In genomic region chr1:15990982-15991381, GRCm38 (mm10) we compare ENCODE assay signal across 12 mouse cellular contexts.
DNase-seq lines count a peak whose midpoint lies in the region; ATAC-seq lines count a peak whose summit lies in the region.
"Had no signal": no experiment of that assay in that cellular context is flagged by ENCODE, and none has a peak within 500 bp of the region (broad histone marks: within the 10 kb centered on the region; RNA-seq: fewer than 3 reads in every experiment).

No protein-coding gene starts in this region.

- H3K4me3 ChIP-seq in hindbrain, embryonic 16.5 days (ENCODE audit: low read length) = no peak overlapping the region
- no peak overlapping the region for H3K4me3 ChIP-seq in hindbrain, embryonic 14.5 days (replicated peaks; ENCODE audit: low read length)
- H3K4me3 ChIP-seq in intestine, embryonic 16.5 days (ENCODE audit: low read length) = no peak overlapping the region
- H3K4me3 ChIP-seq: hindbrain, embryonic 15.5 days had no signal

- H3K27ac ChIP-seq in hindbrain, embryonic 16.5 days (ENCODE audit: low read depth, low read length) = no peak overlapping the region
- H3K27ac ChIP-seq in hindbrain, embryonic 14.5 days = no peak overlapping the region
- H3K27ac ChIP-seq in intestine, embryonic 16.5 days (ENCODE audit: low read length) = 0 out of 2 replicates have a peak overlapping the region, but pooled peaks have one; percentile 20
- H3K27ac ChIP-seq: hindbrain, embryonic 15.5 days had no signal

- no peaks in the 10 kb centered on the region for H3K27me3 ChIP-seq in hindbrain, embryonic 16.5 days (replicated peaks; ENCODE audit: control insufficient read depth, insufficient read depth, low read length)
- H3K27me3 ChIP-seq in hindbrain, embryonic 14.5 days (ENCODE audit: control insufficient read depth, insufficient read depth, low read length) = no peaks in the 10 kb centered on the region
- no peaks in the 10 kb centered on the region for H3K27me3 ChIP-seq in intestine, embryonic 16.5 days (replicated peaks; ENCODE audit: control insufficient read depth, insufficient read depth, low read length)
- H3K27me3 ChIP-seq: hindbrain, embryonic 15.5 days had no signal

- 56% methylated on average over 2 of the region's 2 CpGs for WGBS in hindbrain, embryonic 16.5 days
- WGBS in hindbrain, embryonic 14.5 days = 64% methylated on average over 2 of the region's 2 CpGs
- 40% methylated on average over 2 of the region's 2 CpGs for WGBS in intestine, embryonic 16.5 days

- H3K9me3 ChIP-seq in hindbrain, embryonic 16.5 days (ENCODE audit: control insufficient read depth, low read length) = no peaks in the 10 kb centered on the region
- H3K9me3 ChIP-seq in hindbrain, embryonic 14.5 days (ENCODE audit: control insufficient read depth, low read length) = no peaks in the 10 kb centered on the region
- H3K9me3 ChIP-seq in intestine, embryonic 16.5 days (ENCODE audit: control insufficient read depth, low read length) = no peaks in the 10 kb centered on the region
- H3K9me3 ChIP-seq: hindbrain, embryonic 15.5 days had no signal

- no peaks in the 10 kb centered on the region for H3K36me3 ChIP-seq in hindbrain, embryonic 16.5 days (ENCODE audit: control insufficient read depth, insufficient read depth, low read length)
- H3K36me3 ChIP-seq in hindbrain, embryonic 14.5 days (replicated peaks; ENCODE audit: control insufficient read depth, insufficient read depth) = no peaks in the 10 kb centered on the region
- no peaks in the 10 kb centered on the region for H3K36me3 ChIP-seq in intestine, embryonic 16.5 days (ENCODE audit: control insufficient read depth, insufficient read depth, low read length)
- H3K36me3 ChIP-seq: hindbrain, embryonic 15.5 days had no signal

- no peak overlapping the region for H3K9ac ChIP-seq in hindbrain, embryonic 16.5 days (ENCODE audit: low read depth, low read length)
- H3K9ac ChIP-seq in hindbrain, embryonic 14.5 days = no peak overlapping the region
- no peak overlapping the region for H3K9ac ChIP-seq in intestine, embryonic 16.5 days (ENCODE audit: low read depth, low read length)
- H3K9ac ChIP-seq: hindbrain, embryonic 15.5 days had no signal

- no peaks in the 10 kb centered on the region for H3K4me1 ChIP-seq in hindbrain, embryonic 16.5 days (ENCODE audit: control insufficient read depth, insufficient read depth, low read depth, low read length)
- H3K4me1 ChIP-seq in hindbrain, embryonic 14.5 days (replicated peaks; ENCODE audit: control insufficient read depth, insufficient read depth, low read length) = no peaks in the 10 kb centered on the region
- no peaks in the 10 kb centered on the region for H3K4me1 ChIP-seq in intestine, embryonic 16.5 days (ENCODE audit: control insufficient read depth, insufficient read depth, low read length)
- H3K4me1 ChIP-seq: hindbrain, embryonic 15.5 days had no signal

- H3K4me2 ChIP-seq in hindbrain, embryonic 16.5 days (ENCODE audit: low read length) = no peak overlapping the region
- no peak overlapping the region for H3K4me2 ChIP-seq in hindbrain, embryonic 14.5 days (replicated peaks)
- no peak overlapping the region for H3K4me2 ChIP-seq in intestine, embryonic 16.5 days (ENCODE audit: low read depth, low read length)
- H3K4me2 ChIP-seq: heart, embryonic 11.5 days; hindbrain, embryonic 15.5 days had no signal

- 0 out of 2 replicates have a peak, but pooled peaks have one; percentile 32 for ATAC-seq in hindbrain, embryonic 16.5 days
- no peak for ATAC-seq in hindbrain, embryonic 14.5 days (ENCODE audit: low FRiP score)
- no peak for ATAC-seq in intestine, embryonic 16.5 days
- no peak for ATAC-seq in granulocyte monocyte progenitor cell, adult 5-6 weeks (replicated peaks; ENCODE audit: poor library complexity, severe bottlenecking)

- no peak for DNase-seq in hindbrain, embryonic 14.5 days (ENCODE audit: low spot score)
- DNase-seq in cerebellum, adult 11-12 months = peak; percentile 73
- DNase-seq in cerebellum, adult 9-11 months = peak; percentile 80
- DNase-seq in spleen, postnatal 4 days (ENCODE audit: low spot score in 2 of 2) = no peak
- no peak for DNase-seq in embryo, embryonic 10.5 days (ENCODE audit: low spot score)
- DNase-seq: gastrocnemius, postnatal 36 days; lung, postnatal 36 days had no signal

Comparison
In these comparisons a context has a peak if more than half of its experiments do, and no peak if none do; other contexts are left out.
1. DNase-seq: peak in cerebellum, adult 11-12 months (single experiment) and cerebellum, adult 9-11 months (single experiment); none in hindbrain, embryonic 14.5 days (single experiment), spleen, postnatal 4 days (0 of 2) and embryo, embryonic 10.5 days (single experiment).